Mouse (Mus musculus) adrenal gland, adult 8-10 months (tissue): Measurements from ENCODE around the gene Cntnap5a. TPM values are rescaled to one million over a fixed set of nuclear protein-coding genes. Genes with fewer than 3 reads are reported as not detected.
"Not testable (repeated sequence)": the region's sequence is repeated elsewhere in the genome, so short reads cannot be mapped to it uniquely, and the experiment has no call there.

Source experiments
- DNase-seq: peaks from one replicate; pipeline ENCODE4 v3.0.0; 2022
- total RNA-seq, 4 experiments: library from RNA; stranded (reverse); gene quantifications; 2 replicates each; pipeline ENCODE4 v1.2.4; 2022

Gene Cntnap5a
- total RNA-seq, 4 experiments from 2014 or later, result 8.7 to 11.9 (median 10.0) TPM

GRCm38 (mm10) chr1:116044083-116044482 lies 359.5 kb downstream of the Cntnap5a start:
- no peak for DNase-seq

DNA sequence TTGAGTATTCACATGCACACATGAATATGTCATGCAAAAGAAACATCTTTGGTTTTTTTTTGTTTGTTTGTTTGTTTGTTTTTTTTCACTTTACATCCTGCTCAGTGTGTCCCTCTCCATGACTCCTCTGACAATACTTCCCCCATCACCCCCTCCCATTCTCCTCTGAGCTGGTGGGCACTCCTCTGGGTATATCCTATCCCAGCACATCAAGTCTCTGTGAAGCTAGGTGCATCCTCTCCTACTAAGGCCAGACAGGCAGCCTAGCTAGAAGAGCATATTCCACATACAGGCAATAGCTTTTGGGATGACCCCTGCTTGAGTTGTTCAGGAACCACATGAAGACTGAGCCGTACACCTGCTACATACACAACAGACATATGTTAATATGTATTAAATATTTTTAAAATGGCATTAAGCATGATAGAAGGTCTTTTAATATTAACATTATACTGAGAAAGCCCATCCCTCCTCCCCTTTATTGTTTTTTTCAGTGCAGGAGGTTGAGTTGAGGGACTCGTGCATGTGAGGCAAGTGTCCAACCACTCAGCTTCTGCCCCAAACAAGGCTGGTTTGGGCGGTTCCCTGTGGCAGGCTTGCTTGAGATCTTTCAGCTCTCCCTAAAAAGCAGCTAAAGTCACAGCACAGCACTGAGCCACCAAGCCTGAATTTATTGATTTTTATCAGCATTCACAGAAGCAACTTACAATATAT lies 422.6 kb downstream of the Cntnap5a start:
- DNase-seq, result no peak

- DNase-seq, result no peak
Measured at GRCm38 (mm10) chr1:116107724-116108058, 423.1 kb downstream of the Cntnap5a start.

DNA sequence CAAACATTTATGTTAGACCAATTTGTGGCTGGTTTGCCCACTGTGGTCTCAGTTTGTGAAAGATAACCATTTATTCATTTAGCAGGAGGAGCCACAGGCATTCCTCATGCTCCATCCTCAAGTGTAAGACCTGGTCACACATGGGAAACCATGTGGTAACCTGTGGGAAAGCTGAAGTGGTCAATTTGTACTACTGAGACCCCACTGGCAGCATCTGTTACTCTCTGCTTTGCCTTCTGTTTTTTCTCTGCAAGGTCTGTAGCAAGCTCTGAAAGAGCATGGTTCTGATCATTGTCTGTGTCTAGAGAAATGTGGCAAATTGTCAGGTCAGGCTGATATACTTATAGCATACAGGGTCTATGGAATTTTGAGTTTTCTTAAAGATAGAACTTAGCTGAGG lies 423.8 kb downstream of the Cntnap5a start:
- DNase-seq, result no peak

DNA sequence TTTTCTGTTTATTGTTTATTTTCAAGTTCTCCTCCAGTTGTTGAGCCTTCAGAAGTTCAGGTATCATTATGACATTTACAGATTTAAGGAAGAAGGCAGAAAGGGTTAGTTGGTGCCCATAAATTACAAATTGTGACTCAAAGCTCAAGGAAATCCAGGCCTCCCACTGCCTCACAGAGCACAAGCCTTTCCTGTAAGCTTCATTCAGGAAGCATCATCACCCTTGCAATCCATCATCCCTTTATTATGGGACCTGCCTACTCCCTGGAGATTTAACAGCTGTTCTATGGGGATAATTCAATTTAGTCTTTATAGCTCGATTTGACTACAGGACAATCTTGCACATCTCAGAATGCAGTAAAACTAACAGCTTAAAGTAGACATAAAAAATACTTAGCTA lies 441.2 kb downstream of the Cntnap5a start:
- DNase-seq, result no peak

GRCm38 (mm10) chr1:116127085-116127484 lies 442.5 kb downstream of the Cntnap5a start:
- no peak for DNase-seq

DNA sequence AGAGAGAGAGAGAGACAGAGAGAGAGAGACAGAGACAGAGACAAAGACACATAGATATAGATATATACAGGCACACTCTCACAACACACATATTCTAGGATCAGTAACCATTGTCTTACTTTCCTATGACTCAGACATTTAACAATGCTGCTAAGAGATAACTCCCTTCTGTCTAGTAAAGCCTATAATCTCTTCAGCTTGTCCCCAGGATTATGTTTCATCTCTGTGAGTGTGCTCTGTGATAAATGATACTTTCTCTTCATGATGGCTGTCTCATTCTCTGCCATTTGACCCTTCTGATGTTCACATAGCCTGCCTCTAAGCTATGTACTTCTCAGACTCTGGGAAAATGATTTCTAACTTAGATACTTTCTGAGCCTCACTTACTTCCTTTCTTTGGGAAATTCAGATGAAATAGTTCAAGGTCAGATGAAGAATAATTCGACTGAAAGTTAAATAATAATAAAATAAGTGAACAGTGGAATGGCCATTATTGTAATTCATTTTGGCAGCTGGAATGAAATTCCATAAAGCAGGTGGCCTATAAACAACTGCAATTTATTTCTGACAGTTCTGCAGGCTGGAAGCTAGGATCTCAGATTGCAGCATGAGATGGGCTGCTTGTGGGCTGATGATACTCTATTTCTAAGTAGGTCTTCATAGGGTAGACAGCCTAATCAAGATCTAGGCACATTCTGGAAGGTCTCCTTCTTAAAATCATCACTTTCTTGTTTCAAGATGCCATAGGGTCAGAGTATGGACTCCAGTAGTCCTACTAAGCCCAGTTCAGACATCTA lies 444.1 kb downstream of the Cntnap5a start:
- no peak for DNase-seq

GRCm38 (mm10) chr1:116132471-116132870 lies 447.9 kb downstream of the Cntnap5a start:
- DNase-seq, result no peak

DNA sequence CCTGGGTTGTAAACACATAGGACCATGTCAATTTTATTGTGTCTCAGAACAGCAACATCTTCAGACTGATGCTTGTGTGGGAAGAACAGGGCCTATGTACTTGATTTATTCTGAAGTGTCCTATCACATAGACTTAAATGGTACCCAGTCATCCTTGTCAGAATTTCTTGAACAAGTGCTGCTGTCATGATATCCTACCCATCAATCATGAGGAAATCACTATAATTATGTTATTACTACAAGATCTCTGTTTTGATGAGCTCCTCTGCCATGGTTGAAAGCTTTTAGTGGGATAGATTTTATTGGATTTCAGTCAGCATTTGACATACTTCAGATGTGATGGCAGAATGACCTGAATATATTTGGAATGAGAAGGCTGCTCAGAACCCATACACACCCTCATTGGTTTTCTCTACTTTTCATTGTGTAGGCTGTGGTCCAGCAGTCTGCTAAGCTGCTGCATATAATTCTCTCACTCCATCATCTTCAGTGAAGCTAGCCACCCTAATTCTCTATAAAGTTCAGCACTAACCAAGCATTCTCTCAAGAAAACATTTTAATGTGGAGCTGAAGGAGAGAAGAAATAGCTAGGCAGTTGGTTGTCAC lies 465.3 kb downstream of the Cntnap5a start:
- DNase-seq, result no peak

DNA sequence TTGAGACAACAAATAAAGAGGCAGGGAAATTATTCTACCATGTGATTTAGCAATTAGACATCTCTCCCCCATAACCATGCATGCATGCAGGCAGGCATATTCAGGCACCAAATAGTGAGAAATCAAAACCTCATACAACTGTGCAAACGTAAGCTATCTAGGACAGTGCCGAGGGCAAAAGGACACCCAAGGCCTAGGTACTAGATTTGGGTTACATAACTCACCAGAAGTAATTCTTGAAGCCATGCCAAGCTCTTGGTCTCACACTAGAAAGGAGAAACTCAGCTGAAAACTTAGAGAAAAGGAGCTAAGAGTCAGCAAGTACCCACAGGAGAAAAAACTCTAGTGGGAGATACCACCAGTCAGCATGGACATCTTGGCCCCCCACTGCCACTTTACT lies 499.9 kb downstream of the Cntnap5a start:
- DNase-seq, result no peak

DNA sequence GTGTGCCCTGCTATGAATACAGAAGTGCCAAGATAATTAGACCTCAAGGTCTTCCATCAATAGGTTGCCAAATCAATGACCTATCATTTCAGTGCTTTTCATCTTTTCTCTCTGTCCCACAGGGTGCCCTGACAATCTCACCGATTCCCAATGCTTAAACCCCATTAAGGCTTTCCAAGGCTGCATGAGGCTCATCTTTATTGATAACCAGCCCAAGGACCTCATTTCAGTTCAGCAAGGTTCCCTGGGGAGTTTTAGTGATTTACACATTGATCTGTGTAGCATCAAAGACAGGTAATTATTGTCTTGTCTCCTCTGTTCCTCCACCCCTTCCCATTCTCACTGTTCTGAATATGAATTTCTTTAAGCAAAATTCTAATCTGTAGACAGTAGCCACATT lies 503.6 kb downstream of the Cntnap5a start:
- DNase-seq, result not testable (repeated sequence)

- DNase-seq, result no peak
Measured at GRCm38 (mm10) chr1:116192299-116192698, 507.7 kb downstream of the Cntnap5a start.

GRCm38 (mm10) chr1:116216883-116217282 lies 532.3 kb downstream of the Cntnap5a start:
- DNase-seq, result no peak

GRCm38 (mm10) chr1:116240538-116240937 lies 556.0 kb downstream of the Cntnap5a start:
- no peak for DNase-seq

DNA sequence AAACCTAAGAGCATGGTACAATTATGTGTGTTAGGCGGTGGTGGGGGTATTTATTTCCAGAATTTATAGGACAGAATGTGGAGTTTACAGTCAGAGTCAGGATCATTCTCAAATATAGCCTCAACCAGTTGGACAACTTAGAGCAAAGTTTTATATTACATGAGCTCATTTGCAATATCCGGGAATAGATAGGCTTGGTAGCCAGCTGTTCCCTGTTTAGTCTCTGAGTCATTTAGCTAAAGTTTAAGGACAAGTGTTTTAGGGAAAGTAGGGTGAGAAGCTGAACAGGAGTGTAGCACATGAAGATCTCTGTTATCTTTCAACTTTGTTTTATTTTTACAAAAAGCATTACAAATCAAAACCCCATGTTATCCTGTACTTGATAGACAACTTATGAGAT lies 559.3 kb downstream of the Cntnap5a start:
- DNase-seq, result no peak

DNA sequence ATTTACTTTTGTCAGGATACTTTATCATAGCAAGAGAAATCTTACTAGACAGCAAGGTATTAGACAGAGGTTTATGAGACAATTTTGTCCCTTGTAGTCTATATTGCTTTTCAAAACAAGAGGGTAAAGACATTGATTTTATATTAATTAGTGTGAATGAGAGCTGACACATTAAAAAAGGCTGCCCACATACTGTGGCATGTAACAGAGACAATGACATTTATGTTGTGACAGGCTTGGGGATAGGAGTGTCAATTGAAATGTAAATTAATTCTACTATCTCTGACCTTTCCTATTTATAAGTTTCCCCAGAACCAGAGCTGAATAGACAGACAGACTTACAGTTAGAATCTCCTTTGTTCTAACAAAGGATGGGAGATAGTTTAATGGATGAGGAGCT lies 596.6 kb downstream of the Cntnap5a start:
- DNase-seq, result no peak

- DNase-seq, result no peak
Measured at GRCm38 (mm10) chr1:116283968-116284367, 599.4 kb downstream of the Cntnap5a start.

GRCm38 (mm10) chr1:116306555-116306954 lies 622.0 kb downstream of the Cntnap5a start:
- DNase-seq, result no peak

- DNase-seq, result no peak
Measured at GRCm38 (mm10) chr1:116311512-116311911, 627.0 kb downstream of the Cntnap5a start.

- DNase-seq, result no peak
Measured at GRCm38 (mm10) chr1:116313269-116313668, 628.7 kb downstream of the Cntnap5a start.

GRCm38 (mm10) chr1:116324505-116324904 lies 639.9 kb downstream of the Cntnap5a start:
- DNase-seq, result no peak

- no peak for DNase-seq
Measured at GRCm38 (mm10) chr1:116353669-116354068, 669.1 kb downstream of the Cntnap5a start.

DNA sequence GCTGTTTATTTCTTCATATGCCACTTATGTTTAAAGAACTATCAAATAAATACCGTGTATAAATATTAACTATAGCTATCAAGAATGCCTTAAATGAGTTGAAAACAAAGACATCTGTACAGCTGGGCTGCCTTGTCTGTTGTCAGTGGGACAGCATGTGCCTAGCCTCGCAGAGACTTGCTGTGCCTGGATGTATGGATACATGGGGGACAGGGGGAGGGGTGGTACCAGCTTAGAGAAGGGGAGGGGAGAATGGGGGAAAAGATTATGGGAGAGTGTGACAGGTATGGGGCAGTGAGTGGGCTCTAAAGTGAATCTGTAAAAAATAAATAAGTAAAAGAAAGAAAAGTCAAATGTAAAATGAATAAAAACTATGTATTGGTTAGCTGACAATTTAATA lies 681.0 kb downstream of the Cntnap5a start:
- DNase-seq, result no peak

DNA sequence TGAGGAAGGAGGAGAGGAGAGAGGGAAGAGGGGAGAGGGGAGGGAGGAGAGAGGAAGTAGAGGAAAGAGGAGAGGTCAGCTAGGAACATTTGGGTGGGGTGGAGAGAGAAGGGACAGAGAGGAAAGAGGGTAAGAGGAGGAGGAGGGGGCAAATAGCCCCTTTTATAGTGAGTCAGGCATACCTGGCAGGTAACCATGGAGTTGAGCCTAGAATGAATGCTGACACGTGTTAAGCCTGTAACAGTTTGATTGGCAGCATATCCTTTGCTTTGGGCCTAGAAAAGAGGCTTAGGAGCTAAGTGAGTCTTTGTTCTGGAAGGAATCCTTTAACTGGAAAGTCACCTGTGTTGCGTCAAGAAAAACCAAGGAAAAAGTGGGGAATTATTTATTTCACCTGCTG lies 681.6 kb downstream of the Cntnap5a start:
- DNase-seq, result no peak
